Mouse (Mus musculus) stomach, postnatal 0 days (tissue): ENCODE results near the gene Rps9.

Source experiments
- CTCF ChIP-seq: IDR thresholded peaks from 2 replicates; pipeline ENCODE4 v1.5.1; 2016; ENCODE audit warnings: antibody characterized with exemption, low read depth, mild to moderate bottlenecking, moderate library complexity
- EP300 ChIP-seq: optimal IDR thresholded peaks from 2 replicates; pipeline ENCODE3; 2016; ENCODE audit warnings: antibody characterized with exemption

- TF ChIP-seq CTCF: no peak
- no peak for TF ChIP-seq EP300
Measured at GRCm38 (mm10) chr7:3684698-3685097, 19.1 kb upstream of the Rps9 start.
